Mouse (Mus musculus): ENCODE data around the gene Cbfa2t2. TPM values are rescaled to one million over a fixed set of nuclear protein-coding genes. Genes with fewer than 3 reads are reported as not detected.
A peak's percentile ranks its signal among the peaks of the same experiment; 100 is the strongest.

The Cbfa2t2 gene
- total and polyA plus RNA-seq, 2 experiments from 2014 or later, result 31.3 to 57.8 TPM

- Histone ChIP-seq H3K4me1 (ENCODE audit: insufficient read depth, low read length) (no peaks in the 10 kb centered on the region), H3K4me3 (ENCODE audit: low read depth, low read length) (no peak overlapping the region), H3K9me3 (ENCODE audit: low read length) (no peaks in the 10 kb centered on the region), H3K27me3 (ENCODE audit: insufficient read depth, low read length) (no peaks in the 10 kb centered on the region), H3K36me3 (ENCODE audit: insufficient read depth, low read length) (no peaks in the 10 kb centered on the region), H3K4me2 (ENCODE audit: low read depth, low read length, poor library complexity, severe bottlenecking) (no peak overlapping the region), H3K9ac (replicated peaks; ENCODE audit: low read length, poor library complexity, severe bottlenecking) (no peak overlapping the region), H3K27ac (ENCODE audit: low read depth, low read length) (no peak overlapping the region)
- TF ChIP-seq CTCF (IDR thresholded peaks at IDR 0.05), result no peak
- no peak for ATAC-seq (ENCODE audit: low FRiP score)
- no peak for DNase-seq (ENCODE audit: low spot score)
These were observed 12.4 kb downstream of the Cbfa2t2 start for GRCm38 (mm10) chr2:154448633-154449032.

- 92% methylated on average over 2 of the region's 2 CpGs for WGBS
- Histone ChIP-seq H3K4me1 (ENCODE audit: insufficient read depth, low read length) (no peaks in the 10 kb centered on the region), H3K4me2 (ENCODE audit: low read depth, low read length, poor library complexity, severe bottlenecking) (no peak overlapping the region), H3K9me3 (ENCODE audit: low read length) (no peaks in the 10 kb centered on the region), H3K36me3 (ENCODE audit: insufficient read depth, low read length) (no peaks in the 10 kb centered on the region), H3K27ac (ENCODE audit: low read depth, low read length) (no peak overlapping the region), H3K27me3 (ENCODE audit: insufficient read depth, low read length) (no peaks in the 10 kb centered on the region), H3K4me3 (ENCODE audit: low read depth, low read length) (no peak overlapping the region), H3K9ac (replicated peaks; ENCODE audit: low read length, poor library complexity, severe bottlenecking) (no peak overlapping the region)
- no peak for DNase-seq (ENCODE audit: low spot score)
- no peak for ATAC-seq (ENCODE audit: low FRiP score)
- TF ChIP-seq CTCF (IDR thresholded peaks at IDR 0.05), result peak; percentile 36
These were observed 16.7 kb downstream of the Cbfa2t2 start for GRCm38 (mm10) chr2:154452951-154453350.

- 72% methylated on average over 1 of the region's 1 CpGs for WGBS
- DNase-seq (ENCODE audit: low spot score) (no peak), ATAC-seq (ENCODE audit: low FRiP score) (no peak)
- Histone ChIP-seq H3K27ac (ENCODE audit: low read depth, low read length) (no peak overlapping the region), H3K9me3 (ENCODE audit: low read length) (no peaks in the 10 kb centered on the region), H3K4me1 (ENCODE audit: insufficient read depth, low read length) (no peaks in the 10 kb centered on the region), H3K4me3 (ENCODE audit: low read depth, low read length) (no peak overlapping the region), H3K9ac (replicated peaks; ENCODE audit: low read length, poor library complexity, severe bottlenecking) (no peak overlapping the region), H3K36me3 (ENCODE audit: insufficient read depth, low read length) (no peaks in the 10 kb centered on the region), H3K27me3 (ENCODE audit: insufficient read depth, low read length) (no peaks in the 10 kb centered on the region), H3K4me2 (ENCODE audit: low read depth, low read length, poor library complexity, severe bottlenecking) (no peak overlapping the region)
- no peak for TF ChIP-seq CTCF (IDR thresholded peaks at IDR 0.05)
These were observed 17.8 kb downstream of the Cbfa2t2 start for GRCm38 (mm10) chr2:154454099-154454498.

GRCm38 (mm10) chr2:154454605-154455004 is 18.3 kb downstream of the Cbfa2t2 start:
- DNase-seq (ENCODE audit: low spot score), result peak; percentile 46

GRCm38 (mm10) chr2:154455776-154456175 is 19.5 kb downstream of the Cbfa2t2 start:
- ATAC-seq (ENCODE audit: low FRiP score), result no peak

More at GRCm38 (mm10) chr2:154454605-154455004, 18.3 kb downstream of the Cbfa2t2 start:
- no peak for ATAC-seq (ENCODE audit: low FRiP score)
- WGBS, result 50% methylated on average over 3 of the region's 3 CpGs
- Histone ChIP-seq H3K4me2 (ENCODE audit: low read depth, low read length, poor library complexity, severe bottlenecking) (no peak overlapping the region), H3K36me3 (ENCODE audit: insufficient read depth, low read length) (no peaks in the 10 kb centered on the region), H3K27ac (ENCODE audit: low read depth, low read length) (no peak overlapping the region), H3K9me3 (ENCODE audit: low read length) (no peaks in the 10 kb centered on the region), H3K9ac (replicated peaks; ENCODE audit: low read length, poor library complexity, severe bottlenecking) (no peak overlapping the region), H3K27me3 (ENCODE audit: insufficient read depth, low read length) (no peaks in the 10 kb centered on the region), H3K4me3 (ENCODE audit: low read depth, low read length) (no peak overlapping the region), H3K4me1 (ENCODE audit: insufficient read depth, low read length) (no peaks in the 10 kb centered on the region)
- TF ChIP-seq CTCF (IDR thresholded peaks at IDR 0.05), result no peak

GRCm38 (mm10) chr2:154456621-154457020 is 20.3 kb downstream of the Cbfa2t2 start:
- Histone ChIP-seq H3K9me3 (ENCODE audit: low read length) (no peaks in the 10 kb centered on the region), H3K4me2 (ENCODE audit: low read depth, low read length, poor library complexity, severe bottlenecking) (no peak overlapping the region), H3K27me3 (ENCODE audit: insufficient read depth, low read length) (no peaks in the 10 kb centered on the region), H3K4me1 (ENCODE audit: insufficient read depth, low read length) (no peaks in the 10 kb centered on the region), H3K4me3 (ENCODE audit: low read depth, low read length) (no peak overlapping the region), H3K27ac (ENCODE audit: low read depth, low read length) (no peak overlapping the region), H3K9ac (replicated peaks; ENCODE audit: low read length, poor library complexity, severe bottlenecking) (no peak overlapping the region), H3K36me3 (ENCODE audit: insufficient read depth, low read length) (no peaks in the 10 kb centered on the region)
- TF ChIP-seq CTCF (IDR thresholded peaks at IDR 0.05), result no peak
- DNase-seq (ENCODE audit: low spot score), result no peak
- ATAC-seq (ENCODE audit: low FRiP score), result no peak

More at GRCm38 (mm10) chr2:154455776-154456175, 19.5 kb downstream of the Cbfa2t2 start:
- Histone ChIP-seq H3K4me1 (ENCODE audit: insufficient read depth, low read length) (no peaks in the 10 kb centered on the region), H3K9ac (replicated peaks; ENCODE audit: low read length, poor library complexity, severe bottlenecking) (no peak overlapping the region), H3K27me3 (ENCODE audit: insufficient read depth, low read length) (no peaks in the 10 kb centered on the region), H3K36me3 (ENCODE audit: insufficient read depth, low read length) (no peaks in the 10 kb centered on the region), H3K9me3 (ENCODE audit: low read length) (no peaks in the 10 kb centered on the region), H3K4me2 (ENCODE audit: low read depth, low read length, poor library complexity, severe bottlenecking) (no peak overlapping the region), H3K4me3 (ENCODE audit: low read depth, low read length) (no peak overlapping the region), H3K27ac (ENCODE audit: low read depth, low read length) (no peak overlapping the region; the same call in 1 of the 2 replicates)
- peak; percentile 46 for DNase-seq (ENCODE audit: low spot score)
- no peak for TF ChIP-seq CTCF (IDR thresholded peaks at IDR 0.05)
- WGBS, result 66% methylated on average over 5 of the region's 5 CpGs

Measured in midbrain, postnatal 0 days (tissue).